Mouse (Mus musculus) intestine, postnatal 0 days (tissue): Measurements from ENCODE around the gene Gm43518. TPM values are rescaled to one million over a fixed set of nuclear protein-coding genes. Genes with fewer than 3 reads are reported as not detected.

Experiments used
- ATAC-seq: fragments of 200-750 bp; cut with Nextera tagmentation; 2 replicates; pipeline ENCODE4 v1.8.0; 2017; ENCODE audit warnings: mild to moderate bottlenecking, moderate TSS enrichment, moderate library complexity
- H3K27ac ChIP-seq: fragments of 300-500 bp; sonication (generic); 2 replicates; pipeline ENCODE4 v1.5.1; 2014; ENCODE audit warnings: mild to moderate bottlenecking, low read depth, low read length, moderate library complexity
- H3K27me3 ChIP-seq: fragments of 300-500 bp; sonication (generic); replicated peaks from 2 replicates; pipeline ENCODE4 v1.6.1; 2014; ENCODE audit warnings: low read length, mixed read lengths; ENCODE audit not compliant: control insufficient read depth, insufficient read depth
- H3K36me3 ChIP-seq: fragments of 300-500 bp; sonication (generic); 2 replicates; pipeline ENCODE4 v1.6.1; 2014; ENCODE audit warnings: mild to moderate bottlenecking, moderate library complexity; ENCODE audit not compliant: control insufficient read depth, insufficient read depth
- H3K4me1 ChIP-seq: fragments of 300-500 bp; sonication (generic); replicated peaks from 2 replicates; pipeline ENCODE4 v1.6.1; 2014; ENCODE audit warnings: antibody characterized with exemption, low read length, mixed read lengths; ENCODE audit not compliant: control insufficient read depth, insufficient read depth
- H3K4me2 ChIP-seq: fragments of 300-500 bp; sonication (generic); replicated peaks from 2 replicates; pipeline ENCODE4 v1.6.1; 2014; ENCODE audit warnings: low read depth, mild to moderate bottlenecking, moderate library complexity
- H3K4me3 ChIP-seq: fragments of 300-500 bp; sonication (generic); 2 replicates; pipeline ENCODE4 v1.5.1; 2014; ENCODE audit warnings: low read depth, low read length
- H3K9ac ChIP-seq: fragments of 300-500 bp; sonication (generic); 2 replicates; pipeline ENCODE4 v1.6.1; 2014; ENCODE audit warnings: mild to moderate bottlenecking, low read depth, low read length
- H3K9me3 ChIP-seq: fragments of 300-500 bp; sonication (generic); 2 replicates; pipeline ENCODE4 v1.6.1; 2016; ENCODE audit warnings: mixed run types; ENCODE audit not compliant: control insufficient read depth
- CTCF ChIP-seq: sonication (generic); IDR thresholded peaks from 2 replicates; pipeline ENCODE4 v1.5.1; 2016; ENCODE audit warnings: low read depth, mild to moderate bottlenecking, control low read depth, antibody characterized with exemption, moderate library complexity
- WGBS: fragments of 180-500 bp; shearing (Covaris S2); extraction: QIAGEN DNeasy Blood & Tissue Kit; methylation state at CpG from one replicate; pipeline ENCODE4 v1.1.7; 2014; 5-methylcytosine and 5-hydroxymethylcytosine counted together
- polyA plus RNA-seq: library from polyadenylated mRNA; unstranded; fragments of >200 nt; fragmentation: Nextera tagmentation; extraction: Ambion mirVana; gene quantifications from 2 replicates; pipeline ENCODE4 v1.2.1, GENCODE M21; 2015

Gm43518 gene
- polyA plus RNA-seq, 1 experiment from 2014 or later, result 0.35 TPM

DNA sequence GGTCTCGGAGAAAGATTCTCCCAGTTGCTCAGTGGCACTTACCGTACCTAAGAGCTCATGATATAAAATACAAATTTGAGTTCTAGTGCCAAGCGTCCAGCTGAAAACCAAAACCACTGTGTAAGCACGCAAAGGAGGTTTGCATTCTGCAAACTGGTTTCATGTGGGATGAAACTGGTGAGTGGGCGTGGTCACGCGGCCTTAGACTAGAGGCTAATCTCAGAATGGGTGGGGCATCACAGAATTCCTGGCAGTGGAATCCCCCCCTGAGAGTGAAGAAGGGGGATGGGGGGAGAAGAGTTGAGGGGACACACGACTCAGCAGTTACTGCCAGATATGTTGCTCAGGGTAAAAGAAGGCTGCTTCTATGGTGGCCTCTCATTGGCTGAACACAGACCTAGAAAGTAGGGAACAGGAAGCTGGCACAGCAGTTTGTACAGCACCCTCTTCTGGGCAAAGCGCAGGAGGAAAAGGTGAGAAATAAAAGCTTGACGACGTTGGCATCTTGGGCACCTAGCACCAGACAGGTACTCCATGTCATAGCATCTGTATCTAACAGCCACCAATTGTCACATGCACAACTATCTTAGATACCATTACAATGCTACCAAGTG is 23.1 kb upstream of the Gm43518 start:
- no peak overlapping the region for H3K27ac ChIP-seq
- no peak overlapping the region for H3K4me2 ChIP-seq
- H3K27me3 ChIP-seq, result no peaks in the 10 kb centered on the region
- no peaks in the 10 kb centered on the region for H3K4me1 ChIP-seq
- no peak overlapping the region for H3K4me3 ChIP-seq
- H3K36me3 ChIP-seq, result peaks cover 7% of the 10 kb centered on the region; the same call in 1 of the 2 replicates
- no peak overlapping the region for H3K9ac ChIP-seq
- no peak for ATAC-seq
- H3K9me3 ChIP-seq, result no peaks in the 10 kb centered on the region
- 68% methylated on average over 11 of the region's 11 CpGs for whole genome bisulfite sequencing
- peak; percentile 43 for TF ChIP-seq CTCF

DNA sequence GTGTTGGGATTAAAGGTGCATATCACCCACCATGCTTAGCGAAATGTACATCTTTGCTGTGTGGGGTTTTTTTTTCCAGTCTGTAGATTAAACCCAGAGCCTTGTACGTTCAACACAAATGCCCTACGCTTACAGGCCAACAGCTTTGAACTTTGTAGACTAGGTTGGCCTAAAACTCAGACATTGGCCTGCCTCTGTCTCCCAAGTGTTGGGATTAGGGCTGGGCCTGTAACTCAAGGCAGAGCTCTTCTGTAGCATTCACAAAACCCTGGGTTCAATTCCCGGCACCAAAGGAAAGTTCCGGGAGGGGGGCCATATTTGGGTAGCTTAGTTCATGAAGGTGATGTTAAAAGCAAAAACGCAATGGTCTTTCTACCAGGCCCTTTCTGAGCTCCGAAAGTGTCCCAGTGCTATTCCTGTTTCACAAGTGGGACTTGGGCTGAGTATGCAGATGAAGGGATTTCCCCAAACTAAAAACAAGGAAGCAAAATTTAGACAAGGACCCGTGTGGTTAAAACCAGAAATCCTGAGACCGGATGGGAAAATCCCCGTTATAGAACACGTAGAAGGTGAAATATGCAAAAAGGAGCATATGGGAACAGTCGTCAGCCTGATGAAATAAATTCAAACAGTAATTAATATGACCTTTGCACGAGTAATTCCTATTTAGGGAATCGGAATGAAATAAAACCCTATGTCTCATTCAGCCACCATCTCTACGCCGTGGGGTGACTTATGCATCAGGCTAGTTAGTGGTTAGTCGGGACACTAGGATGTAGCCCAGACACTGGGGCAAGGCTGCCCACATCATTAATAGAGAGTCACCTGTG is 20.9 kb upstream of the Gm43518 start:
- Histone ChIP-seq H3K4me1 (no peaks in the 10 kb centered on the region), H3K4me2 (peak overlapping the region; percentile 31), H3K27ac (no peak overlapping the region), H3K9me3 (no peaks in the 10 kb centered on the region), H3K4me3 (0 out of 2 replicates have a peak overlapping the region, but pooled peaks have one; percentile 96), H3K27me3 (no peaks in the 10 kb centered on the region), H3K36me3 (peaks cover 23% of the 10 kb centered on the region), H3K9ac (no peak overlapping the region)
- WGBS, result 64% methylated on average over 17 of the region's 17 CpGs
- no peak for TF ChIP-seq CTCF
- no peak for ATAC-seq

DNA sequence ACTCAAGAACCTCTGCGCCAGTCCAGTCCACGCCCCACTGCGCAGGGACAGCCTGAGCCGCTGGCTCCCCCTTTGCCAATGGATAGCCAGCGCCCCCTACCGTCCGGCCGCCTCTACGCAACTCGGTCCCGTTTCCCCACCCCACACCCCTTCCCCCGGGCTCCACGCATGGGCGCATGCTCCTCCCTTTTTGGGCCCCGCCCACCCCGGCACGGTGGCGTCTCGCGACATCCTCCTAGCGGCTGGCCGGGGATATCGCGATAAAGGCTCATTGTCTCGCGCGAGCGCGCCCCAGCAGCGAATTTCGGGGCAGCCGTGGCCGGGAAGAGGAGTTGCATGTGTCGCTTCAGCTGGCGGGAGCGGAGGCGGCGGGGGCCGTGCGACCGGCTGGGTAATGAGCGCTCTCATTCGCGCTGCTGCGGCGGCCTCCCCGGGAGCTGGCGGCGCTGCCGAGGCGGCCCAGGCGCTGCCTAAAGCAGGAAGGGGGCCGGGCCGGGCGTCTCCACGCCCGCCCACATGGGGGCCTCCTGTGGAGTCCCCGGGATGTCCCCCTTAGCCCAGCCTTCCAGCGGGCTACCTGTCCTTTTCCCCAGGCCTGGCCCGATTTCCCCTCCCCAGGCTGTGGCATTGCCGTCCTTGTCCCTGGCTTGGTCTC is 20.1 kb upstream of the Gm43518 start, which contains the start of gene Denr:
Gene Denr (plus strand): TSS at position 200 of the 655 bp plus-strand sequence.
- under 1% methylated on average over 58 of the region's 61 CpGs for WGBS
- ATAC-seq, result peak; percentile 96
- H3K36me3 ChIP-seq, result peaks cover 26% of the 10 kb centered on the region
- peak within 1 kb of the TSS; percentile 99 for H3K9ac ChIP-seq
- peak within 1 kb of the TSS; percentile 77 for H3K4me2 ChIP-seq
- H3K9me3 ChIP-seq, result no peaks in the 10 kb centered on the region
- H3K4me3 ChIP-seq, result peak within 1 kb of the TSS; percentile 96
- TF ChIP-seq CTCF, result peak; percentile 99
- peak within 1 kb of the TSS; percentile 84 for H3K27ac ChIP-seq
- no peaks in the 10 kb centered on the region for H3K27me3 ChIP-seq
- H3K4me1 ChIP-seq, result no peaks in the 10 kb centered on the region

DNA sequence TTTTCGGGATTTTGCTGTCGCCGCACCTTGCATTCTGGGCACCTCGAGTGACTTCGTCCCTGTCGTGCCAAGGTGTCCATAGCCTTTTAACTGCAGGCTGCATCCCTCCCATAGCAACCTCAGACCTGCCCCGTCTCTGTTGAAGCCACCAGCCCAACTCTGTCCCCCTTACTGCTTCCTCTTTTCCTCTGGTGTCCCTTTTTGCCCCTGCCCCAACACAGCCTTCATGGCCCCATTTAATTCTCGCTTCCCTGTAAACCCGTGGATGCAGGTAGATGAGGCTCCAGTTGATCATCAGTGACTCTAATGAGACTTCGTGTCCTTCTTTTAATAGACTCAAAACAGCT is 19.6 kb upstream of the Gm43518 start:
- Histone ChIP-seq H3K9me3 (no peaks in the 10 kb centered on the region), H3K27me3 (no peaks in the 10 kb centered on the region), H3K4me1 (no peaks in the 10 kb centered on the region), H3K4me3 (peak overlapping the region; percentile 96), H3K9ac (peak overlapping the region; percentile 99), H3K27ac (no peak overlapping the region), H3K4me2 (peak overlapping the region; percentile 77), H3K36me3 (peaks cover 26% of the 10 kb centered on the region)
- WGBS, result under 1% methylated on average over 10 of the region's 10 CpGs
- TF ChIP-seq CTCF, result no peak
- no peak; the same call in 1 of the 2 replicates for ATAC-seq

DNA sequence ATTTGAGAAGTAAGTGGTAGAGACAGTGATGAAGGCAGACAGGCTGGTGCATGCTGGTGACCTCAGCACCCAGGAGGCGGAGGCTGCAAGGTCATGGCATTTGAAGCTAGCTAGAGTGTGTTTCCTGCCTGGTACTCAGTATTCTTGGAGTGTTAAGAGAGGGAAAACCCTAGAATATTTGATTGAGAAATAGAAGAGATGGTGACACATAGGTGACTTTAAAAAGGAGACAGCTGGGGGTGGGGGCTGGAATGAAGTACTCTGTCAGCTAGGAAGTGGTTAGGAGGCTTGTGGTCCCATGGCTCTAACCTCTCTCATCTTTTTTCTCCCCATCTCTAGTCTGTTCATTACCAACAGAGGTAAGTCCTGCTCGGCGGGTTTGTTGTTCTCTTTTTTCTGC is 12.4 kb upstream of the Gm43518 start:
- no peak for TF ChIP-seq CTCF
- H3K36me3 ChIP-seq, result peaks cover 46% of the 10 kb centered on the region

DNA sequence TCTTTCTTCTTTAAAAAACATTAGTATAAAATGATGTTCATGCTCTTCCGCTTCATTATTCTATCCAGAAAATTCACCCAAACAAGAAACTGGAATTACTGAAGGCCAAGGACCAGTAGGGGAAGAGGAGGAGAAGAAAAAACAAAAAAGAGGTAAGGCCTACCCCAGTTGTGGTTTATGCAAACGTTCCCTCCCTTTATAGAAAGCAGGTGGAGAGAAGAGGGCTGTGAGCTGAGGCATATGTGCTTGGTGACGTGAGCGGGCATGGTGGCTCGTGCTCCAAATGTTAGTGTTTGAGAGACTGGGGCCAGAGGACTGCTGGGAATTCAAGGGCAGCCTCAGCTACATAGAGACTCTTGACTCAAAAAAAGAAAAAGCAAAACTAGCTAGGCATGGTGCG is 5.1 kb upstream of the Gm43518 start:
- Histone ChIP-seq H3K9me3 (no peaks in the 10 kb centered on the region), H3K36me3 (peaks cover 79% of the 10 kb centered on the region), H3K4me2 (no peak overlapping the region), H3K9ac (no peak overlapping the region; the same call in 1 of the 2 replicates), H3K4me3 (no peak overlapping the region), H3K27me3 (no peaks in the 10 kb centered on the region), H3K27ac (no peak overlapping the region), H3K4me1 (no peaks in the 10 kb centered on the region)
- TF ChIP-seq CTCF, result no peak
- ATAC-seq, result no peak
- 96% methylated on average over 6 of the region's 6 CpGs for WGBS

More for the DNA sequence above, 12.4 kb upstream of the Gm43518 start:
- H3K4me1 ChIP-seq, result no peaks in the 10 kb centered on the region
- no peak overlapping the region for H3K4me2 ChIP-seq
- H3K9me3 ChIP-seq, result no peaks in the 10 kb centered on the region
- 90% methylated on average over 3 of the region's 3 CpGs for WGBS
- no peaks in the 10 kb centered on the region for H3K27me3 ChIP-seq
- H3K4me3 ChIP-seq, result no peak overlapping the region
- ATAC-seq, result no peak
- H3K9ac ChIP-seq, result no peak overlapping the region
- H3K27ac ChIP-seq, result no peak overlapping the region
